ENCODE assay signal across 8 mouse cellular contexts in genomic region chr4:148444250-148444967, GRCm38 (mm10). TPM values are rescaled to one million over a fixed set of nuclear protein-coding genes. Genes with fewer than 3 reads are reported as not detected.
DNase-seq lines count a peak whose midpoint lies in the region.

Gene Ubiad1 (minus strand): TSS chr4:148444771.

- 0 out of 2 replicates have a peak, but pooled peaks cover 18% of the 10 kb centered on the region for H3K36me3 ChIP-seq in hindbrain, embryonic 10.5 days

- H3K27ac ChIP-seq in hindbrain, embryonic 10.5 days, result peak within 1 kb of the TSS; percentile 90

- peak within 1 kb of the TSS; percentile 92 for H3K4me3 ChIP-seq in hindbrain, embryonic 10.5 days

- DNase-seq in MN1 (ENCODE audit: low spot score), result peak; percentile 86
- DNase-seq in cerebellum, adult 9-10 months, result peak; percentile 79
- peak in 1 of 2 experiments; percentile 69 for DNase-seq in frontal cortex, adult 2 months (ENCODE audit: extremely low spot score in 1 of 2, low spot score in 1 of 2)
- DNase-seq in hindbrain, embryonic 10.5 days (ENCODE audit: low spot score), result peak; percentile 89
- DNase-seq in layer of hippocampus, postnatal 14 days (ENCODE audit: low spot score in 2 of 2), result peak; percentile 65
- DNase-seq in lung, postnatal 14 days, result peak; percentile 87
- DNase-seq in ovary, postnatal 36 days (ENCODE audit: low spot score), result peak; percentile 88
- peak; percentile 70 for DNase-seq in thymus, postnatal 25 days

- H3K9me3 ChIP-seq in hindbrain, embryonic 10.5 days, result no peaks in the 10 kb centered on the region

- under 1% methylated on average over 46 of the region's 46 CpGs for WGBS in hindbrain, embryonic 10.5 days

- H3K27me3 ChIP-seq in hindbrain, embryonic 10.5 days (ENCODE audit: insufficient read depth, poor library complexity, severe bottlenecking), result no peaks in the 10 kb centered on the region

- H3K4me1 ChIP-seq in hindbrain, embryonic 10.5 days (replicated peaks), result peaks cover 39% of the 10 kb centered on the region

RNA-seq across cellular contexts. Expression of gene Ubiad1, which starts in this region (rescaled TPM):
- polyA plus RNA-seq in frontal cortex, adult 2 months (2012; rRNA removed), result 10.4 and 10.7 TPM in 2 replicates
- polyA plus RNA-seq in hindbrain, embryonic 10.5 days (2016; fragmentation: Nextera tagmentation; extraction: Ambion mirVana), result 25.0 and 25.8 TPM in 2 replicates
- 1 to 10 TPM; 8.9 to 9.1 TPM for total RNA-seq in layer of hippocampus, postnatal 14 days (2021)
